ENCODE assay signal across 10 mouse cellular contexts in genomic region chr11:69883066-69883465, GRCm38 (mm10). TPM values are rescaled to one million over a fixed set of nuclear protein-coding genes. Genes with fewer than 3 reads are reported as not detected.
DNase-seq lines count a peak whose midpoint lies in the region; ATAC-seq and TF ChIP-seq lines count a peak whose summit lies in the region.
"Had no signal": no experiment of that assay in that cellular context is flagged by ENCODE, and none has a peak within 500 bp of the region (broad histone marks: within the 10 kb centered on the region; RNA-seq: fewer than 3 reads in every experiment).

No protein-coding gene starts in this region.

- TF ChIP-seq POLR2A in myocyte (IDR thresholded peaks at IDR 0.05; ENCODE audit: insufficient read length, low read depth), result no peak

- H3K36me3 ChIP-seq in hindbrain, embryonic 11.5 days (ENCODE audit: control insufficient read depth, insufficient read depth, low read length), result no peaks in the 10 kb centered on the region
- no peaks in the 10 kb centered on the region for H3K36me3 ChIP-seq in hindbrain, embryonic 13.5 days
- H3K36me3 ChIP-seq in myocyte (ENCODE audit: control insufficient read depth, insufficient read depth), result no peaks in the 10 kb centered on the region
- H3K36me3 ChIP-seq: liver, embryonic 13.5 days had no signal

- WGBS in hindbrain, embryonic 11.5 days, result 69% methylated on average over 4 of the region's 4 CpGs
- WGBS in hindbrain, embryonic 13.5 days, result 62% methylated on average over 4 of the region's 4 CpGs

- H3K4me2 ChIP-seq in hindbrain, embryonic 11.5 days (replicated peaks; ENCODE audit: low read depth, low read length), result no peak overlapping the region
- no peak overlapping the region for H3K4me2 ChIP-seq in hindbrain, embryonic 13.5 days
- H3K4me2 ChIP-seq in myocyte (ENCODE audit: low read depth), result peak overlapping the region; percentile 26
- H3K4me2 ChIP-seq: liver, embryonic 13.5 days had no signal

- H3K79me2 ChIP-seq in myocyte (ENCODE audit: control insufficient read depth, insufficient read depth), result peaks cover 24% of the 10 kb centered on the region

- H3K27ac ChIP-seq in hindbrain, embryonic 11.5 days (ENCODE audit: low read depth, low read length), result no peak overlapping the region
- no peak overlapping the region for H3K27ac ChIP-seq in hindbrain, embryonic 13.5 days
- H3K27ac ChIP-seq: liver, embryonic 13.5 days had no signal

- H3ac ChIP-seq in myocyte (ENCODE audit: control insufficient read depth, insufficient read length), result no peak overlapping the region

- DNase-seq in hindbrain, embryonic 11.5 days (ENCODE audit: low spot score), result peak; percentile 32
- DNase-seq in CD4-positive helper T cell, adult 2 months (ENCODE audit: low read depth, low spot score), result peak; percentile 65
- peak; percentile 76 for DNase-seq in ZHBTc4 (ENCODE audit: low read depth, low spot score)
- no peak for DNase-seq in right cerebral cortex, postnatal 10 days (ENCODE audit: low spot score in 2 of 2)
- DNase-seq in heart, adult 9 months (ENCODE audit: low spot score in 2 of 2), result no peak
- DNase-seq: liver, embryonic 13.5 days had no signal

- ATAC-seq in hindbrain, embryonic 11.5 days (ENCODE audit: low FRiP score), result no peak
- ATAC-seq in hindbrain, embryonic 13.5 days (ENCODE audit: low FRiP score), result no peak
- ATAC-seq in erythroid progenitor cell, adult 5-6 weeks (replicated peaks; ENCODE audit: low FRiP score, poor library complexity, severe bottlenecking), result no peak

- H3K9me3 ChIP-seq in hindbrain, embryonic 11.5 days (ENCODE audit: control insufficient read depth, low read length), result no peaks in the 10 kb centered on the region
- H3K9me3 ChIP-seq in hindbrain, embryonic 13.5 days, result no peaks in the 10 kb centered on the region
- H3K9me3 ChIP-seq: liver, embryonic 13.5 days had no signal

- no peak overlapping the region for H3K4me3 ChIP-seq in hindbrain, embryonic 11.5 days (ENCODE audit: low read depth, low read length)
- H3K4me3 ChIP-seq in hindbrain, embryonic 13.5 days, result no peak overlapping the region
- H3K4me3 ChIP-seq in myocyte, result no peak overlapping the region
- H3K4me3 ChIP-seq: liver, embryonic 13.5 days had no signal

- no peak overlapping the region for H3K9ac ChIP-seq in hindbrain, embryonic 11.5 days (ENCODE audit: low read depth, low read length)
- no peak overlapping the region for H3K9ac ChIP-seq in hindbrain, embryonic 13.5 days
- H3K9ac ChIP-seq: liver, embryonic 13.5 days had no signal

- H3K27me3 ChIP-seq in hindbrain, embryonic 11.5 days (ENCODE audit: control insufficient read depth, insufficient read depth, low read length), result no peaks in the 10 kb centered on the region
- peaks cover 42% of the 10 kb centered on the region for H3K27me3 ChIP-seq in hindbrain, embryonic 13.5 days
- H3K27me3 ChIP-seq in myocyte (ENCODE audit: control insufficient read depth, insufficient read depth, insufficient read length), result no peaks in the 10 kb centered on the region

- no peaks in the 10 kb centered on the region; the same call in none of the 2 replicates for H3K4me1 ChIP-seq in hindbrain, embryonic 11.5 days (replicated peaks; ENCODE audit: control insufficient read depth, insufficient read depth, low read length)
- peaks cover 32% of the 10 kb centered on the region for H3K4me1 ChIP-seq in hindbrain, embryonic 13.5 days (replicated peaks)

TF ChIP-seq in myocyte, 11 proteins besides CTCF, POLR2A, EP300 and RAD21:
- no peak for TF ChIP-seq MYOD1 (IDR thresholded peaks at IDR 0.05; ENCODE audit: control insufficient read depth in 1 of 3, insufficient read length in 2 of 3, low read depth in 2 of 3)
- TF ChIP-seq MAX (IDR thresholded peaks at IDR 0.05; ENCODE audit: low read depth), result no peak
- TF ChIP-seq USF1 (IDR thresholded peaks at IDR 0.05; ENCODE audit: low read depth), result no peak
- no peak for TF ChIP-seq TCF3 (IDR thresholded peaks at IDR 0.05; ENCODE audit: insufficient read length, low read depth)

RNA-seq across cellular contexts. Expression of gene Kctd11, which starts 1.9 kb away (rescaled TPM):
- 2.3 and 2.4 TPM in 2 replicates for polyA plus RNA-seq in hindbrain, embryonic 11.5 days (2014; fragmentation: Nextera tagmentation; extraction: Ambion mirVana)
- 2.0 and 2.5 TPM in 2 replicates for polyA plus RNA-seq in hindbrain, embryonic 13.5 days (2015; fragmentation: Nextera tagmentation; extraction: Ambion mirVana)
- 24.5 TPM for polyA plus RNA-seq in myocyte (2012; fragmentation: generic; extraction: Trizol)
- total RNA-seq in erythroid progenitor cell, adult 5-6 weeks (2015; ENCODE audit: low replicate concordance), result 0.72 and 0.84 TPM in 2 replicates
- 0.13 TPM in 1 of 2 replicates, not detected in the other for total RNA-seq in erythroid progenitor cell, adult 5-6 weeks (2017; ENCODE audit: low replicate concordance)

RNA-seq across cellular contexts. Expression of gene Tmem95, which starts 5.2 kb away (rescaled TPM):
- not detected in 2 replicates for polyA plus RNA-seq in hindbrain, embryonic 11.5 days (2014; fragmentation: Nextera tagmentation; extraction: Ambion mirVana)
- polyA plus RNA-seq in hindbrain, embryonic 13.5 days (2015; fragmentation: Nextera tagmentation; extraction: Ambion mirVana), result not detected in 2 replicates
- not detected for polyA plus RNA-seq in myocyte (2012; fragmentation: generic; extraction: Trizol)
- total RNA-seq in erythroid progenitor cell, adult 5-6 weeks (2015; ENCODE audit: low replicate concordance), result not detected in 2 replicates
- not detected in 2 replicates for total RNA-seq in erythroid progenitor cell, adult 5-6 weeks (2017; ENCODE audit: low replicate concordance)
- polyA plus RNA-seq: gonadal fat pad, adult 2 months; liver, embryonic 13.5 days had no signal

RNA-seq across cellular contexts. Expression of gene Acap1, which starts 12.3 kb away (rescaled TPM):
- polyA plus RNA-seq in hindbrain, embryonic 11.5 days (2014; fragmentation: Nextera tagmentation; extraction: Ambion mirVana), result 0.45 and 1.4 TPM in 2 replicates
- polyA plus RNA-seq in hindbrain, embryonic 13.5 days (2015; fragmentation: Nextera tagmentation; extraction: Ambion mirVana), result 0.17 and 0.52 TPM in 2 replicates
- polyA plus RNA-seq in myocyte (2012; fragmentation: generic; extraction: Trizol), result 1.4 TPM
- 9.4 and 12.6 TPM in 2 replicates for total RNA-seq in erythroid progenitor cell, adult 5-6 weeks (2015; ENCODE audit: low replicate concordance)
- total RNA-seq in erythroid progenitor cell, adult 5-6 weeks (2017; ENCODE audit: low replicate concordance), result 8.5 and 11.6 TPM in 2 replicates

RNA-seq across cellular contexts. Expression of gene 2810408A11Rik, which starts 17.7 kb away (rescaled TPM):
- 14.5 and 14.7 TPM in 2 replicates for polyA plus RNA-seq in hindbrain, embryonic 11.5 days (2014; fragmentation: Nextera tagmentation; extraction: Ambion mirVana)
- 10.3 and 11.7 TPM in 2 replicates for polyA plus RNA-seq in hindbrain, embryonic 13.5 days (2015; fragmentation: Nextera tagmentation; extraction: Ambion mirVana)
- 3.0 TPM for polyA plus RNA-seq in myocyte (2012; fragmentation: generic; extraction: Trizol)
- 2.5 TPM in 1 of 2 replicates, not detected in the other for total RNA-seq in erythroid progenitor cell, adult 5-6 weeks (2015; ENCODE audit: low replicate concordance)
- total RNA-seq in erythroid progenitor cell, adult 5-6 weeks (2017; ENCODE audit: low replicate concordance), result 0.51 TPM in 1 of 2 replicates, not detected in the other

RNA-seq across cellular contexts. Expression of gene Neurl4, which starts 17.8 kb away (rescaled TPM):
- polyA plus RNA-seq in hindbrain, embryonic 11.5 days (2014; fragmentation: Nextera tagmentation; extraction: Ambion mirVana), result 15.0 and 20.6 TPM in 2 replicates
- 18.8 and 22.6 TPM in 2 replicates for polyA plus RNA-seq in hindbrain, embryonic 13.5 days (2015; fragmentation: Nextera tagmentation; extraction: Ambion mirVana)
- polyA plus RNA-seq in myocyte (2012; fragmentation: generic; extraction: Trizol), result 42.2 TPM
- 8.6 and 8.8 TPM in 2 replicates for total RNA-seq in erythroid progenitor cell, adult 5-6 weeks (2015; ENCODE audit: low replicate concordance)
- total RNA-seq in erythroid progenitor cell, adult 5-6 weeks (2017; ENCODE audit: low replicate concordance), result 23.2 and 59.7 TPM in 2 replicates

Comparison
In these comparisons a context has a peak if more than half of its experiments do, and no peak if none do; other contexts are left out.
1. DNase-seq: peak in hindbrain, embryonic 11.5 days (single experiment), CD4-positive helper T cell, adult 2 months (single experiment) and ZHBTc4 (single experiment); none in right cerebral cortex, postnatal 10 days (0 of 2) and heart, adult 9 months (0 of 2).